Mouse (Mus musculus) CH12.LX (cell line): Measurements from ENCODE around the gene Mtfr1l.

Source experiments
- BHLHE40 ChIP-seq: IDR thresholded peaks from 2 replicates; pipeline ENCODE4 v1.6.1; 2011; ENCODE audit warnings: mild to moderate bottlenecking, low read depth, low read length, improper control_type of control experiment
- CTCF ChIP-seq, 2 experiments: IDR thresholded peaks in 1 of 2; conservative IDR thresholded peaks in 1 of 2; 2 replicates each; pipeline ENCODE4 v1.5.1; 2011 to 2012; ENCODE audit warnings: low read depth in 2 of 2, low read length in 2 of 2, improper control_type of control experiment in 1 of 2, inconsistent platforms in 1 of 2, mild to moderate bottlenecking in 1 of 2, moderate library complexity in 1 of 2
- JUN ChIP-seq: IDR thresholded peaks from 2 replicates; pipeline ENCODE4 v1.6.1; 2011; ENCODE audit warnings: low read depth, mild to moderate bottlenecking, low read length, improper control_type of control experiment, moderate library complexity; ENCODE audit not compliant: insufficient read depth
- KAT2A ChIP-seq: IDR thresholded peaks from 2 replicates; pipeline ENCODE4 v1.6.1; 2012; ENCODE audit warnings: low read length, improper control_type of control experiment, inconsistent platforms; ENCODE audit not compliant: insufficient replicate concordance
- PAX5 ChIP-seq: IDR thresholded peaks from 2 replicates; pipeline ENCODE4 v1.6.1; 2012; ENCODE audit warnings: low read length, inconsistent platforms, mixed read lengths
- POLR2A ChIP-seq: IDR thresholded peaks from 2 replicates; pipeline ENCODE4 v1.6.1; 2011; ENCODE audit warnings: low read depth, mild to moderate bottlenecking, improper control_type of control experiment, low read length
- SMC3 ChIP-seq: IDR thresholded peaks from 2 replicates; pipeline ENCODE4 v1.6.1; 2011; ENCODE audit warnings: low read depth, low read length, improper control_type of control experiment
- ZMIZ1 ChIP-seq: IDR thresholded peaks from 2 replicates; pipeline ENCODE4 v1.6.1; 2012; ENCODE audit warnings: low read depth, mild to moderate bottlenecking, inconsistent platforms, low read length, improper control_type of control experiment
- ZNF384 ChIP-seq: IDR thresholded peaks from 2 replicates; pipeline ENCODE4 v1.6.1; 2012; ENCODE audit warnings: low read depth, low read length, improper control_type of control experiment, inconsistent platforms

DNA sequence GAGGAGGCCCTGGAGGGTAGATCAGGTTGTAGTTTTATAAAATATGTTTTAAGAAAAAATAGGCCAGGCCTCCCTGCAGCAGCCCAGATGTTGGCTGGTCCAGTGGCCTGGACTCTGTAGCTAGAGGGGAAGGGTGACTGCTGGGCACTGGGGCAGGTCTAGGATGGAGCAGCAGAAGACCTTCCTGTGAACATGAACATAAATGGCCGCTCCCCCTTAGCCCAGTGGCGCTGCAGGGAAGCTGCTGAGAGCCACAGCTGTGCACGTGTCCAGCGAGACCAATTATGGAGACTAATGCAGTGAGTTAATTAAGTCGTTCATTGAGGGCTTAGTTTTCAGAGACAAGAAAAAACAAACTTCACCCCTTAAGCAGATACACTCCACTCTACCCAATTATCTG is 9.4 kb downstream of the Mtfr1l start:
- TF ChIP-seq ZNF384: no peak
- TF ChIP-seq CTCF (conservative IDR thresholded peaks at IDR 0.05 in 1 of 2, IDR thresholded peaks at IDR 0.05 in 1 of 2; ENCODE audit: low read depth in 2 of 2, low read length in 2 of 2): no peak
- no peak for TF ChIP-seq PAX5
- TF ChIP-seq ZMIZ1: no peak
- no peak for TF ChIP-seq SMC3
- TF ChIP-seq KAT2A: no peak
- no peak for TF ChIP-seq JUN
- no peak for TF ChIP-seq POLR2A
- TF ChIP-seq BHLHE40: no peak
